Mouse (Mus musculus): ENCODE measurements around the gene Rab17. TPM values are rescaled to one million over a fixed set of nuclear protein-coding genes. Genes with fewer than 3 reads are reported as not detected.

Rab17 gene
- total RNA-seq, 1 experiment from 2014 or later = 5.1 TPM

GRCm38 (mm10) chr1:90997641-90998040 lies 28.2 kb upstream of the Rab17 start:
- no peak for ATAC-seq (replicated peaks; ENCODE audit: low read depth, poor library complexity, severe bottlenecking)

- ATAC-seq (replicated peaks; ENCODE audit: low read depth, poor library complexity, severe bottlenecking) = no peak
These were observed 27.7 kb upstream of the Rab17 start for GRCm38 (mm10) chr1:90997136-90997535.

GRCm38 (mm10) chr1:90995916-90996315 lies 26.5 kb upstream of the Rab17 start:
- ATAC-seq (replicated peaks; ENCODE audit: low read depth, poor library complexity, severe bottlenecking) = no peak

GRCm38 (mm10) chr1:90981346-90981745 lies 11.9 kb upstream of the Rab17 start:
- ATAC-seq (replicated peaks; ENCODE audit: low read depth, poor library complexity, severe bottlenecking) = no peak

GRCm38 (mm10) chr1:90980638-90981330 lies 11.3 kb upstream of the Rab17 start:
- no peak for ATAC-seq (replicated peaks; ENCODE audit: low read depth, poor library complexity, severe bottlenecking)

- ATAC-seq (replicated peaks; ENCODE audit: low read depth, poor library complexity, severe bottlenecking) = no peak
These were observed 6.5 kb upstream of the Rab17 start for GRCm38 (mm10) chr1:90975960-90976359.

- peak; percentile 76 for ATAC-seq (replicated peaks; ENCODE audit: low read depth, poor library complexity, severe bottlenecking)
These were observed 5.6 kb upstream of the Rab17 start for GRCm38 (mm10) chr1:90974906-90975649.

- peak; percentile 5; the same call in 1 of the 2 replicates for ATAC-seq (replicated peaks; ENCODE audit: low read depth, poor library complexity, severe bottlenecking)
These were observed 4.1 kb upstream of the Rab17 start for GRCm38 (mm10) chr1:90973574-90973911.

- ATAC-seq (replicated peaks; ENCODE audit: low read depth, poor library complexity, severe bottlenecking) = peak; percentile 81
These were observed 3.6 kb upstream of the Rab17 start for GRCm38 (mm10) chr1:90972911-90973573.

GRCm38 (mm10) chr1:90969881-90970390 lies 475 bp upstream of the Rab17 start:
- no peak for ATAC-seq (replicated peaks; ENCODE audit: low read depth, poor library complexity, severe bottlenecking)

GRCm38 (mm10) chr1:90968649-90969048 lies 812 bp downstream of the Rab17 start:
- no peak for ATAC-seq (replicated peaks; ENCODE audit: low read depth, poor library complexity, severe bottlenecking)

GRCm38 (mm10) chr1:90967583-90967982 lies 1.9 kb downstream of the Rab17 start:
- ATAC-seq (replicated peaks; ENCODE audit: low read depth, poor library complexity, severe bottlenecking) = no peak

GRCm38 (mm10) chr1:90962994-90963393 lies 6.5 kb downstream of the Rab17 start:
- no peak for ATAC-seq (replicated peaks; ENCODE audit: low read depth, poor library complexity, severe bottlenecking)

- no peak for ATAC-seq (replicated peaks; ENCODE audit: low read depth, poor library complexity, severe bottlenecking)
These were observed 6.9 kb downstream of the Rab17 start for GRCm38 (mm10) chr1:90962526-90962925.

- peak; percentile 87 for ATAC-seq (replicated peaks; ENCODE audit: low read depth, poor library complexity, severe bottlenecking)
These were observed 13.0 kb downstream of the Rab17 start for GRCm38 (mm10) chr1:90956245-90957096.

- ATAC-seq (replicated peaks; ENCODE audit: low read depth, poor library complexity, severe bottlenecking) = no peak
These were observed 15.8 kb downstream of the Rab17 start for GRCm38 (mm10) chr1:90953688-90954087.

- no peak for ATAC-seq (replicated peaks; ENCODE audit: low read depth, poor library complexity, severe bottlenecking)
These were observed 16.7 kb downstream of the Rab17 start, which contains the start of gene Prlh for GRCm38 (mm10) chr1:90952808-90953207. TSS of gene Prlh (plus strand) at chr1:90953108.

GRCm38 (mm10) chr1:90951670-90952069 lies 17.8 kb downstream of the Rab17 start:
- ATAC-seq (replicated peaks; ENCODE audit: low read depth, poor library complexity, severe bottlenecking) = no peak

GRCm38 (mm10) chr1:90949309-90949708 lies 20.2 kb downstream of the Rab17 start:
- peak; percentile 50; the same call in 1 of the 2 replicates for ATAC-seq (replicated peaks; ENCODE audit: low read depth, poor library complexity, severe bottlenecking)

- ATAC-seq (replicated peaks; ENCODE audit: low read depth, poor library complexity, severe bottlenecking) = no peak
These were observed 22.2 kb downstream of the Rab17 start for GRCm38 (mm10) chr1:90947252-90947651.
